Mouse (Mus musculus): ENCODE results near the gene Lrrc61.

The Lrrc61 gene

GRCm38 (mm10) chr6:48593158-48594042, 38.8 kb downstream of the Lrrc61 start, which contains the start of the genes Repin1 and Gm44965:
TSS of gene Repin1 (plus strand) at chr6:48593883.
TSS of gene Gm44965 (plus strand) at chr6:48593941.
- peak; percentile 90 for DNase-seq (ENCODE audit: low spot score)

- DNase-seq (ENCODE audit: low spot score): peak; percentile 61
Measured at GRCm38 (mm10) chr6:48594043-48594738, 39.6 kb downstream of the Lrrc61 start.

GRCm38 (mm10) chr6:48595278-48595677, 40.7 kb downstream of the Lrrc61 start:
- no peak for DNase-seq (ENCODE audit: low spot score)

GRCm38 (mm10) chr6:48596545-48597232, 42.1 kb downstream of the Lrrc61 start:
- no peak for DNase-seq (ENCODE audit: low spot score)

GRCm38 (mm10) chr6:48597233-48597625, 42.6 kb downstream of the Lrrc61 start:
- no peak for DNase-seq (ENCODE audit: low spot score)

- DNase-seq (ENCODE audit: low spot score): no peak
Measured at GRCm38 (mm10) chr6:48600594-48600993, 46.0 kb downstream of the Lrrc61 start.

GRCm38 (mm10) chr6:48601271-48602079, 46.9 kb downstream of the Lrrc61 start, which contains the start of gene Zfp775:
TSS of gene Zfp775 (plus strand) at chr6:48602063.
- DNase-seq (ENCODE audit: low spot score): peak; percentile 79

- DNase-seq (ENCODE audit: low spot score): no peak
Measured at GRCm38 (mm10) chr6:48602080-48602741, 47.6 kb downstream of the Lrrc61 start.

- no peak for DNase-seq (ENCODE audit: low spot score)
Measured at GRCm38 (mm10) chr6:48608124-48608523, 53.5 kb downstream of the Lrrc61 start.

- no peak for DNase-seq (ENCODE audit: low spot score)
Measured at GRCm38 (mm10) chr6:48609512-48609911, 54.9 kb downstream of the Lrrc61 start.

GRCm38 (mm10) chr6:48610657-48611056, 56.1 kb downstream of the Lrrc61 start:
- no peak for DNase-seq (ENCODE audit: low spot score)

GRCm38 (mm10) chr6:48613464-48613863, 58.9 kb downstream of the Lrrc61 start:
- DNase-seq (ENCODE audit: low spot score): no peak

- no peak for DNase-seq (ENCODE audit: low spot score)
Measured at GRCm38 (mm10) chr6:48614756-48615155, 60.2 kb downstream of the Lrrc61 start.

GRCm38 (mm10) chr6:48620031-48620430, 65.4 kb downstream of the Lrrc61 start:
- DNase-seq (ENCODE audit: low spot score): no peak

Measured in adipocyte (in vitro differentiated cells).